Mouse (Mus musculus) myocyte (in vitro differentiated cells): ENCODE results near the gene Ufl1. TPM values are rescaled to one million over a fixed set of nuclear protein-coding genes. Genes with fewer than 3 reads are reported as not detected.

ENCODE experiments used
- H3K27me3 ChIP-seq: one replicate; pipeline ENCODE4 v1.6.1; 2011; ENCODE audit not compliant: control insufficient read depth, insufficient read depth, insufficient read length
- H3K36me3 ChIP-seq: one replicate; pipeline ENCODE4 v1.6.1; 2011; ENCODE audit not compliant: control insufficient read depth, insufficient read depth
- H3K4me2 ChIP-seq: one replicate; pipeline ENCODE4 v1.6.1; 2011; ENCODE audit warnings: low read depth, control low read depth
- H3K4me3 ChIP-seq: one replicate; pipeline ENCODE4 v1.5.1; 2011; ENCODE audit warnings: mild to moderate bottlenecking, control low read depth, moderate library complexity
- H3K79me2 ChIP-seq: one replicate; pipeline ENCODE4 v1.6.1; 2011; ENCODE audit not compliant: control insufficient read depth, insufficient read depth
- H3ac ChIP-seq: one replicate; pipeline ENCODE4 v1.6.1; 2011; ENCODE audit not compliant: control insufficient read depth, insufficient read length
- CEBPB ChIP-seq: IDR thresholded peaks from 2 replicates; pipeline ENCODE4 v1.6.1; 2011; ENCODE audit warnings: mild to moderate bottlenecking, moderate library complexity; ENCODE audit not compliant: poor library complexity, insufficient read depth, severe bottlenecking
- MAX ChIP-seq: IDR thresholded peaks from one replicate; pipeline ENCODE4 v1.6.1; 2011; ENCODE audit warnings: low read depth, mild to moderate bottlenecking, control low read depth
- POLR2A ChIP-seq: IDR thresholded peaks from one replicate; pipeline ENCODE4 v1.6.1; 2011; ENCODE audit warnings: low read depth, mild to moderate bottlenecking, control low read depth, moderate library complexity; ENCODE audit not compliant: insufficient read length
- REST ChIP-seq: IDR thresholded peaks from one replicate; pipeline ENCODE4 v1.6.1; 2011; ENCODE audit warnings: mild to moderate bottlenecking, control low read depth, moderate library complexity; ENCODE audit not compliant: insufficient read depth, insufficient read length
- TCF12 ChIP-seq: IDR thresholded peaks from one replicate; pipeline ENCODE4 v1.6.1; 2011; ENCODE audit warnings: mild to moderate bottlenecking, control low read depth; ENCODE audit not compliant: poor library complexity, insufficient read depth, severe bottlenecking
- TCF3 ChIP-seq: IDR thresholded peaks from one replicate; pipeline ENCODE4 v1.6.1; 2011; ENCODE audit warnings: low read depth, control low read depth; ENCODE audit not compliant: insufficient read length
- polyA plus RNA-seq: library from polyadenylated mRNA; unstranded; fragments of >200 nt; fragmentation: generic; extraction: Trizol; gene quantifications from one replicate; pipeline ENCODE4 v1.2.1, GENCODE M21; 2012; ENCODE audit warnings: missing spikeins

Gene Ufl1
- polyA plus RNA-seq, 1 experiment = 10.4 TPM

GRCm38 (mm10) chr4:25221927-25222326, 59.7 kb downstream of the Ufl1 start:
- H3K36me3 ChIP-seq = no peaks in the 10 kb centered on the region
- TF ChIP-seq MAX (no peak), TCF3 (no peak)
- no peak overlapping the region for H3ac ChIP-seq
- no peak overlapping the region for H3K4me3 ChIP-seq
- H3K27me3 ChIP-seq = no peaks in the 10 kb centered on the region
- no peaks in the 10 kb centered on the region for H3K79me2 ChIP-seq
- H3K4me2 ChIP-seq = no peak overlapping the region

- H3ac ChIP-seq = no peak overlapping the region
- no peaks in the 10 kb centered on the region for H3K27me3 ChIP-seq
- no peak overlapping the region for H3K4me2 ChIP-seq
- H3K36me3 ChIP-seq = no peaks in the 10 kb centered on the region
- H3K4me3 ChIP-seq = no peak overlapping the region
- no peak for TF ChIP-seq REST
- no peak for TF ChIP-seq POLR2A
- H3K79me2 ChIP-seq = no peaks in the 10 kb centered on the region
These were observed 68.2 kb downstream of the Ufl1 start for GRCm38 (mm10) chr4:25213451-25213850.

GRCm38 (mm10) chr4:25206166-25206565, 75.5 kb downstream of the Ufl1 start:
- Histone ChIP-seq H3K27me3 (no peaks in the 10 kb centered on the region), H3K79me2 (no peaks in the 10 kb centered on the region), H3K4me2 (no peak overlapping the region), H3ac (no peak overlapping the region), H3K4me3 (no peak overlapping the region), H3K36me3 (no peaks in the 10 kb centered on the region)
- TF ChIP-seq POLR2A (no peak), MAX (no peak), TCF12 (no peak), REST (no peak), CEBPB (no peak)

Other genes starting within 250 kb of the Ufl1 start
- not detected for gene Fhl5, start 38.9 kb downstream of the Ufl1 start, polyA plus RNA-seq